Mouse (Mus musculus) heart, embryonic 14.5 days (tissue): ENCODE results near the gene Fam229a. TPM values are rescaled to one million over a fixed set of nuclear protein-coding genes. Genes with fewer than 3 reads are reported as not detected.
A peak's percentile ranks its signal among the peaks of the same experiment; 100 is the strongest.
"Not testable (repeated sequence)": the region's sequence is repeated elsewhere in the genome, so short reads cannot be mapped to it uniquely, and the experiment has no call there.

Source experiments
- ATAC-seq: fragments of 200-750 bp; cut with Nextera tagmentation; 2 replicates; pipeline ENCODE4 v1.8.0; 2017; ENCODE audit warnings: low read depth, moderate TSS enrichment; ENCODE audit not compliant: insufficient number of reproducible peaks, insufficient read depth, low FRiP score
- H3K27ac ChIP-seq, 2 experiments: fragments of 200-500 bp in 1 of 2; fragments of 300-500 bp in 1 of 2; sonication (generic) in 1 of 2; replicated peaks in 1 of 2; 2 replicates each; pipeline ENCODE4 v1.5.1; 2012 to 2014; ENCODE audit warnings: low read depth in 2 of 2, low read length in 2 of 2, control low read depth in 1 of 2, mild to moderate bottlenecking in 1 of 2, mixed read lengths in 1 of 2; ENCODE audit not compliant: control insufficient read depth in 1 of 2, insufficient read depth in 1 of 2
- H3K27me3 ChIP-seq: fragments of 300-500 bp; sonication (generic); 2 replicates; pipeline ENCODE4 v1.6.1; 2014; ENCODE audit warnings: mild to moderate bottlenecking, low read length, control low read depth; ENCODE audit not compliant: control insufficient read depth, insufficient read depth
- H3K36me3 ChIP-seq: fragments of 300-500 bp; sonication (generic); 2 replicates; pipeline ENCODE4 v1.6.1; 2014; ENCODE audit warnings: mild to moderate bottlenecking, control low read depth, low read length, mixed read lengths; ENCODE audit not compliant: control insufficient read depth, insufficient read depth
- H3K4me1 ChIP-seq, 2 experiments: fragments of 200-500 bp in 1 of 2; fragments of 300-500 bp in 1 of 2; sonication (generic) in 1 of 2; 2 replicates each; pipeline ENCODE4 v1.6.1; 2012 to 2014; ENCODE audit warnings: low read length in 2 of 2, control low read depth in 1 of 2, mixed read lengths in 1 of 2; ENCODE audit not compliant: control insufficient read depth in 2 of 2, insufficient read depth in 2 of 2
- H3K4me2 ChIP-seq: fragments of 300-500 bp; sonication (generic); 2 replicates; pipeline ENCODE4 v1.6.1; 2014; ENCODE audit warnings: mild to moderate bottlenecking, low read length
- H3K4me3 ChIP-seq, 2 experiments: fragments of 200-500 bp in 1 of 2; fragments of 300-500 bp in 1 of 2; sonication (generic) in 1 of 2; 2 replicates each; pipeline ENCODE4 v1.5.1; 2012 to 2014; ENCODE audit warnings: low read length in 2 of 2, mild to moderate bottlenecking in 2 of 2, control low read depth in 1 of 2, low read depth in 1 of 2, moderate library complexity in 1 of 2; ENCODE audit not compliant: control insufficient read depth in 1 of 2, insufficient read depth in 1 of 2
- H3K9ac ChIP-seq: fragments of 300-500 bp; sonication (generic); 2 replicates; pipeline ENCODE4 v1.6.1; 2014; ENCODE audit warnings: mild to moderate bottlenecking, low read length
- H3K9me3 ChIP-seq: fragments of 300-500 bp; sonication (generic); 2 replicates; pipeline ENCODE4 v1.6.1; 2016; ENCODE audit warnings: low read length, control low read depth; ENCODE audit not compliant: control insufficient read depth
- WGBS: fragments of 180-500 bp; shearing (Covaris S2); extraction: QIAGEN DNeasy Blood & Tissue Kit; methylation state at CpG from one replicate; pipeline ENCODE4 v1.1.7; 2014; 5-methylcytosine and 5-hydroxymethylcytosine counted together
- polyA plus RNA-seq: library from polyadenylated mRNA; unstranded; fragments of >200 nt; fragmentation: Nextera tagmentation; extraction: Ambion mirVana; gene quantifications from 2 replicates; pipeline ENCODE4 v1.2.1, GENCODE M21; 2014

Fam229a gene
- polyA plus RNA-seq, 1 experiment from 2014 or later = not detected

- Histone ChIP-seq H3K27ac (no peak overlapping the region), H3K4me1 (peaks cover 0 to 3% of the 10 kb centered on the region in 2 experiments; a peak in 1 of 4 replicates), H3K9me3 (no peaks in the 10 kb centered on the region), H3K4me2 (no peak overlapping the region), H3K4me3 (no peak overlapping the region), H3K27me3 (no peaks in the 10 kb centered on the region), H3K36me3 (no peaks in the 10 kb centered on the region), H3K9ac (no peak overlapping the region)
- ATAC-seq = no peak
- WGBS = 41% methylated on average over 5 of the region's 5 CpGs
These were observed 34.9 kb upstream of the Fam229a start for GRCm38 (mm10) chr4:129456126-129456525.

GRCm38 (mm10) chr4:129457311-129457710 is 33.7 kb upstream of the Fam229a start:
- WGBS = 74% methylated on average over 2 of the region's 2 CpGs
- H3K27me3 ChIP-seq, ATAC-seq, H3K4me3 ChIP-seq, H3K9ac ChIP-seq, H3K9me3 ChIP-seq, H3K4me1 ChIP-seq, H3K36me3 ChIP-seq, H3K4me2 ChIP-seq, H3K27ac ChIP-seq: not testable (repeated sequence)

- no peaks in the 10 kb centered on the region for H3K27me3 ChIP-seq
- ATAC-seq = no peak
- no peak overlapping the region for H3K27ac ChIP-seq
- no peaks in the 10 kb centered on the region for H3K9me3 ChIP-seq
- no peak overlapping the region for H3K9ac ChIP-seq
- H3K36me3 ChIP-seq = peaks cover 9% of the 10 kb centered on the region
- H3K4me2 ChIP-seq = no peak overlapping the region
- no peak overlapping the region for H3K4me3 ChIP-seq
- WGBS = 92% methylated on average over 3 of the region's 3 CpGs
- peaks cover 5 to 13% of the 10 kb centered on the region in 2 experiments for H3K4me1 ChIP-seq
These were observed 31.3 kb upstream of the Fam229a start for GRCm38 (mm10) chr4:129459726-129460125.

- Histone ChIP-seq H3K27ac (peak overlapping the region; percentile 84 to 88), H3K4me3 (peak overlapping the region; percentile 51 to 52), H3K36me3 (peaks cover 19% of the 10 kb centered on the region), H3K9ac (peak overlapping the region; percentile 82), H3K27me3 (no peaks in the 10 kb centered on the region), H3K9me3 (no peaks in the 10 kb centered on the region), H3K4me2 (peak overlapping the region; percentile 87), H3K4me1 (peaks cover 5 to 13% of the 10 kb centered on the region in 2 experiments)
- 0% methylated on average over 4 of the region's 4 CpGs for WGBS
- ATAC-seq = no peak
These were observed 30.2 kb upstream of the Fam229a start for GRCm38 (mm10) chr4:129460827-129461182.

- H3K4me2 ChIP-seq = peak within 1 kb of the TSS; percentile 92
- H3K9ac ChIP-seq = peak within 1 kb of the TSS; percentile 89
- WGBS = under 1% methylated on average over 46 of the region's 46 CpGs
- H3K4me1 ChIP-seq = peaks cover 5 to 13% of the 10 kb centered on the region in 2 experiments
- H3K4me3 ChIP-seq = peak within 1 kb of the TSS; percentile 80 to 96
- no peaks in the 10 kb centered on the region for H3K9me3 ChIP-seq
- H3K27me3 ChIP-seq = no peaks in the 10 kb centered on the region
- ATAC-seq = peak; percentile 97
- H3K27ac ChIP-seq = peak within 1 kb of the TSS; percentile 84 to 88
- peaks cover 25% of the 10 kb centered on the region for H3K36me3 ChIP-seq
These were observed 29.6 kb upstream of the Fam229a start, which contains the start of gene Bsdc1 for GRCm38 (mm10) chr4:129461183-129461960. Gene Bsdc1, plus strand, starts transcription at chr4:129461581.

GRCm38 (mm10) chr4:129462118-129462517 is 28.9 kb upstream of the Fam229a start:
- peak overlapping the region; percentile 80 to 96 for H3K4me3 ChIP-seq
- peaks cover 5 to 13% of the 10 kb centered on the region in 2 experiments for H3K4me1 ChIP-seq
- H3K9ac ChIP-seq = peak overlapping the region; percentile 89
- no peak for ATAC-seq
- H3K4me2 ChIP-seq = peak overlapping the region; percentile 92
- peaks cover 32% of the 10 kb centered on the region for H3K36me3 ChIP-seq
- no peaks in the 10 kb centered on the region for H3K27me3 ChIP-seq
- H3K9me3 ChIP-seq = no peaks in the 10 kb centered on the region
- H3K27ac ChIP-seq = peak overlapping the region in 1 of 2 experiments; percentile 69; a peak in 2 of 4 replicates
- WGBS = 37% methylated on average over 3 of the region's 3 CpGs

GRCm38 (mm10) chr4:129463097-129464059 is 27.6 kb upstream of the Fam229a start:
- Histone ChIP-seq H3K4me1 (peaks cover 5 to 13% of the 10 kb centered on the region in 2 experiments), H3K4me3 (no peak overlapping the region), H3K9me3 (no peaks in the 10 kb centered on the region), H3K27me3 (no peaks in the 10 kb centered on the region), H3K27ac (no peak overlapping the region), H3K4me2 (no peak overlapping the region), H3K36me3 (peaks cover 45% of the 10 kb centered on the region), H3K9ac (no peak overlapping the region)
- WGBS = 82% methylated on average over 24 of the region's 24 CpGs
- no peak for ATAC-seq
